Mouse (Mus musculus): ENCODE data around the gene Cd79b. TPM values are rescaled to one million over a fixed set of nuclear protein-coding genes. Genes with fewer than 3 reads are reported as not detected.
A peak's percentile ranks its signal among the peaks of the same experiment; 100 is the strongest.

Cd79b gene
- polyA plus RNA-seq, 1 experiment from 2014 or later, result 1.8 TPM

- no peak overlapping the region for H3K4me3 ChIP-seq (ENCODE audit: low read depth, low read length)
- no peaks in the 10 kb centered on the region for H3K9me3 ChIP-seq (ENCODE audit: control insufficient read depth, low read length)
- no peaks in the 10 kb centered on the region for H3K4me1 ChIP-seq (ENCODE audit: control insufficient read depth, insufficient read depth, low read length)
- H3K36me3 ChIP-seq (ENCODE audit: control insufficient read depth, insufficient read depth, low read length), result no peaks in the 10 kb centered on the region
- WGBS, result 84% methylated on average over 11 of the region's 11 CpGs
- no peak overlapping the region for H3K27ac ChIP-seq (ENCODE audit: low read depth, low read length)
- DNase-seq (ENCODE audit: low spot score, missing footprints) (peak; percentile 82), ATAC-seq (ENCODE audit: low FRiP score) (no peak)
- no peak overlapping the region for H3K9ac ChIP-seq (ENCODE audit: low read length)
- H3K4me2 ChIP-seq, result no peak overlapping the region
- no peaks in the 10 kb centered on the region for H3K27me3 ChIP-seq (ENCODE audit: control insufficient read depth, insufficient read depth, low read length)
Measured at GRCm38 (mm10) chr11:106308162-106308561, 6.4 kb downstream of the Cd79b start.

GRCm38 (mm10) chr11:106307432-106307831 lies 7.1 kb downstream of the Cd79b start:
- Histone ChIP-seq H3K4me3 (ENCODE audit: low read depth, low read length) (no peak overlapping the region), H3K36me3 (ENCODE audit: control insufficient read depth, insufficient read depth, low read length) (no peaks in the 10 kb centered on the region), H3K4me2 (no peak overlapping the region), H3K9me3 (ENCODE audit: control insufficient read depth, low read length) (no peaks in the 10 kb centered on the region), H3K4me1 (ENCODE audit: control insufficient read depth, insufficient read depth, low read length) (no peaks in the 10 kb centered on the region), H3K9ac (ENCODE audit: low read length) (no peak overlapping the region), H3K27ac (ENCODE audit: low read depth, low read length) (no peak overlapping the region), H3K27me3 (ENCODE audit: control insufficient read depth, insufficient read depth, low read length) (no peaks in the 10 kb centered on the region)
- DNase-seq (ENCODE audit: low spot score, missing footprints) (no peak), ATAC-seq (ENCODE audit: low FRiP score) (no peak)
- 84% methylated on average over 5 of the region's 5 CpGs for WGBS

DNA sequence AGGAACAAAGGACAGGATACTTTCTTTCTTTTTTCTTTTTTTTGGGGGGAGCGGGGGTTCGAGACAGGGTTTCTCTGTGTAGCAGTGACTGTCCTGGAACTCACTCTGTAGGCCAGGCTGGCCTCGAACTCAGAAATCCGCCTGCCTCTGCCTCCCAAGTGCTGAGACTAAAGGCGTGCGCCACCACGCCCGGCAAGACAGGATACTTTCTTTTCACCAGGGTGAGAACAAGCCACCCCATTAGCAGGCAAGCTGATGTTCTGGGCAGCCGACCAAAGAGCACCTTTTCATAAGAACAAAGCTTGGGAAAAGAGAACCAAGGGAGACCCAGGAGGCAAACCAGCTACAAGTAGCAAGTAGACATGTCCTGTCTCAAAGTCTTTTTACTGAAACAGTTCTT lies 7.8 kb downstream of the Cd79b start:
- no peak for DNase-seq (ENCODE audit: low spot score, missing footprints)
- 86% methylated on average over 9 of the region's 9 CpGs for WGBS
- Histone ChIP-seq H3K36me3 (ENCODE audit: control insufficient read depth, insufficient read depth, low read length) (no peaks in the 10 kb centered on the region), H3K27me3 (ENCODE audit: control insufficient read depth, insufficient read depth, low read length) (no peaks in the 10 kb centered on the region), H3K9me3 (ENCODE audit: control insufficient read depth, low read length) (no peaks in the 10 kb centered on the region), H3K4me2 (no peak overlapping the region), H3K27ac (ENCODE audit: low read depth, low read length) (no peak overlapping the region), H3K4me1 (ENCODE audit: control insufficient read depth, insufficient read depth, low read length) (no peaks in the 10 kb centered on the region), H3K4me3 (ENCODE audit: low read depth, low read length) (no peak overlapping the region), H3K9ac (ENCODE audit: low read length) (no peak overlapping the region)
- no peak for ATAC-seq (ENCODE audit: low FRiP score)

DNA sequence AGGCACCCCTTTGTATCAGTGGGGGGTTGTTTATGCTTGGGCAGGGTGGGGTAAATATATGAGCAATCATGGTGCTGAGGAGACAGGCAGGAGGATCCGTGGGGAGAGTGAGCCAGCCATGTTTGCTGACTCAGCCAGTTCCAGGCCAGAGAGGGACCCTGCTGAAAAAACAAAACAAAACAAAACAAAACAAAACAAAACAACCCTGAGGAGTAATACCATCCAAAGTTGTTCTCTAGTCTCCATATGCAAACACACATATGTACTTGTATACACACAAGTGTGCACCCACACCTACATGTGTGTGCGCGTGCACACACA lies 8.5 kb downstream of the Cd79b start:
- no peak for ATAC-seq (ENCODE audit: low FRiP score)
- 83% methylated on average over 3 of the region's 3 CpGs for WGBS

GRCm38 (mm10) chr11:106305348-106306064 lies 9.1 kb downstream of the Cd79b start:
- H3K4me1 ChIP-seq (ENCODE audit: control insufficient read depth, insufficient read depth, low read length), result no peaks in the 10 kb centered on the region
- H3K4me2 ChIP-seq, result no peak overlapping the region
- WGBS, result 87% methylated on average over 10 of the region's 10 CpGs
- H3K4me3 ChIP-seq (ENCODE audit: low read depth, low read length), result no peak overlapping the region
- H3K9ac ChIP-seq (ENCODE audit: low read length), result no peak overlapping the region
- H3K27ac ChIP-seq (ENCODE audit: low read depth, low read length), result no peak overlapping the region
- DNase-seq (ENCODE audit: low spot score, missing footprints) (no peak), ATAC-seq (ENCODE audit: low FRiP score) (no peak)
- no peaks in the 10 kb centered on the region for H3K36me3 ChIP-seq (ENCODE audit: control insufficient read depth, insufficient read depth, low read length)
- H3K27me3 ChIP-seq (ENCODE audit: control insufficient read depth, insufficient read depth, low read length), result no peaks in the 10 kb centered on the region
- H3K9me3 ChIP-seq (ENCODE audit: control insufficient read depth, low read length), result no peaks in the 10 kb centered on the region

More for the DNA sequence above, 8.5 kb downstream of the Cd79b start:
- no peak overlapping the region for H3K4me2 ChIP-seq
- H3K27ac ChIP-seq (ENCODE audit: low read depth, low read length), result no peak overlapping the region
- no peaks in the 10 kb centered on the region for H3K4me1 ChIP-seq (ENCODE audit: control insufficient read depth, insufficient read depth, low read length)
- DNase-seq (ENCODE audit: low spot score, missing footprints), result no peak
- no peaks in the 10 kb centered on the region for H3K36me3 ChIP-seq (ENCODE audit: control insufficient read depth, insufficient read depth, low read length)
- H3K9ac ChIP-seq (ENCODE audit: low read length), result no peak overlapping the region
- no peaks in the 10 kb centered on the region for H3K27me3 ChIP-seq (ENCODE audit: control insufficient read depth, insufficient read depth, low read length)
- H3K4me3 ChIP-seq (ENCODE audit: low read depth, low read length), result no peak overlapping the region
- H3K9me3 ChIP-seq (ENCODE audit: control insufficient read depth, low read length), result no peaks in the 10 kb centered on the region

GRCm38 (mm10) chr11:106302634-106303033 lies 11.9 kb downstream of the Cd79b start:
- H3K4me1 ChIP-seq (ENCODE audit: control insufficient read depth, insufficient read depth, low read length), result no peaks in the 10 kb centered on the region
- H3K4me3 ChIP-seq (ENCODE audit: low read depth, low read length), result no peak overlapping the region
- no peaks in the 10 kb centered on the region for H3K9me3 ChIP-seq (ENCODE audit: control insufficient read depth, low read length)
- H3K4me2 ChIP-seq, result no peak overlapping the region
- no peak overlapping the region for H3K9ac ChIP-seq (ENCODE audit: low read length)
- H3K27ac ChIP-seq (ENCODE audit: low read depth, low read length), result no peak overlapping the region
- 25% methylated on average over 2 of the region's 2 CpGs for WGBS
- ATAC-seq (ENCODE audit: low FRiP score), result no peak
- H3K36me3 ChIP-seq (ENCODE audit: control insufficient read depth, insufficient read depth, low read length), result no peaks in the 10 kb centered on the region
- peak; percentile 95 for DNase-seq (ENCODE audit: low spot score, missing footprints)
- no peaks in the 10 kb centered on the region for H3K27me3 ChIP-seq (ENCODE audit: control insufficient read depth, insufficient read depth, low read length)

DNA sequence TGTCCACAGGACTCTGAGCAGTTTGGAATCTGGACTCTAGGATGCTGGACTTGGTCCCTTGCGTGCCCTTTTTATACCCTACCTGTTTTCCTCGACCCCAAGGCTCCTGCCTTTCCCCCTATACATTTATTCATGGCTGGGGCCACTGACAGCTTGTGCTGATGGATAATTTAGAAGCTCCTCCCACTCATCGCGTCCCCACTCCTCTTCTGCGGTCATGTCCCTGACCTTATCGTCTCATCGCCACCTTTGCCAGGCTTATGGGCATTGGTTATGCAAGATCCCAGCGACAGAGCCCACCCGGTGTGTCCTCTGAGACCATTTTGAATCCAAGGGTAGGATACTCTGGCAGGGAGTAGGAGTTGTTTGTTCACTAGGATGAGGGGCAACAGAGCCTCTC lies 12.8 kb downstream of the Cd79b start, which contains the start of gene Gh:
Gh (minus strand) TSS at position 101 of the 400 bp plus-strand sequence.
- DNase-seq (ENCODE audit: low spot score, missing footprints) (no peak), ATAC-seq (ENCODE audit: low FRiP score) (no peak)
- Histone ChIP-seq H3K4me2 (no peak within 1 kb of the TSS), H3K4me1 (ENCODE audit: control insufficient read depth, insufficient read depth, low read length) (no peaks in the 10 kb centered on the region), H3K9ac (ENCODE audit: low read length) (no peak within 1 kb of the TSS; the same call in 1 of the 2 replicates), H3K9me3 (ENCODE audit: control insufficient read depth, low read length) (no peaks in the 10 kb centered on the region), H3K27me3 (ENCODE audit: control insufficient read depth, insufficient read depth, low read length) (no peaks in the 10 kb centered on the region), H3K36me3 (ENCODE audit: control insufficient read depth, insufficient read depth, low read length) (no peaks in the 10 kb centered on the region), H3K4me3 (ENCODE audit: low read depth, low read length) (no peak within 1 kb of the TSS), H3K27ac (ENCODE audit: low read depth, low read length) (no peak within 1 kb of the TSS)
- 87% methylated on average over 9 of the region's 9 CpGs for WGBS

GRCm38 (mm10) chr11:106291861-106292260 lies 22.7 kb downstream of the Cd79b start:
- DNase-seq (ENCODE audit: low spot score, missing footprints), result peak; percentile 73
- Histone ChIP-seq H3K9me3 (ENCODE audit: control insufficient read depth, low read length) (no peaks in the 10 kb centered on the region), H3K4me3 (ENCODE audit: low read depth, low read length) (no peak overlapping the region), H3K36me3 (ENCODE audit: control insufficient read depth, insufficient read depth, low read length) (no peaks in the 10 kb centered on the region), H3K9ac (ENCODE audit: low read length) (no peak overlapping the region), H3K4me1 (ENCODE audit: control insufficient read depth, insufficient read depth, low read length) (no peaks in the 10 kb centered on the region), H3K4me2 (no peak overlapping the region), H3K27me3 (ENCODE audit: control insufficient read depth, insufficient read depth, low read length) (no peaks in the 10 kb centered on the region), H3K27ac (ENCODE audit: low read depth, low read length) (no peak overlapping the region)
- 84% methylated on average over 2 of the region's 2 CpGs for WGBS
- no peak for ATAC-seq (ENCODE audit: low FRiP score)

GRCm38 (mm10) chr11:106290376-106290775 lies 24.2 kb downstream of the Cd79b start:
- Histone ChIP-seq H3K9ac (ENCODE audit: low read length) (no peak overlapping the region), H3K4me1 (ENCODE audit: control insufficient read depth, insufficient read depth, low read length) (no peaks in the 10 kb centered on the region), H3K27me3 (ENCODE audit: control insufficient read depth, insufficient read depth, low read length) (no peaks in the 10 kb centered on the region), H3K27ac (ENCODE audit: low read depth, low read length) (no peak overlapping the region), H3K36me3 (ENCODE audit: control insufficient read depth, insufficient read depth, low read length) (no peaks in the 10 kb centered on the region), H3K9me3 (ENCODE audit: control insufficient read depth, low read length) (no peaks in the 10 kb centered on the region), H3K4me3 (ENCODE audit: low read depth, low read length) (no peak overlapping the region), H3K4me2 (no peak overlapping the region)
- no peak for ATAC-seq (ENCODE audit: low FRiP score)
- DNase-seq (ENCODE audit: low spot score, missing footprints), result no peak
- WGBS, result 90% methylated on average over 5 of the region's 5 CpGs

All from midbrain, embryonic 11.5 days (tissue).